Mouse (Mus musculus): ENCODE results near the gene Zeb2. TPM values are rescaled to one million over a fixed set of nuclear protein-coding genes. Genes with fewer than 3 reads are reported as not detected.

The Zeb2 gene
- polyA plus RNA-seq, 1 experiment from 2014 or later = 38.5 TPM

GRCm38 (mm10) chr2:45063300-45063890 is 53.8 kb downstream of the Zeb2 start:
- Histone ChIP-seq H3K4me3 (ENCODE audit: low read depth, low read length) (no peak overlapping the region), H3K36me3 (replicated peaks; ENCODE audit: control insufficient read depth, insufficient read depth, low read depth, low read length) (no peaks in the 10 kb centered on the region), H3K4me1 (ENCODE audit: control insufficient read depth, insufficient read depth, low read length) (no peaks in the 10 kb centered on the region), H3K4me2 (ENCODE audit: low read depth, low read length) (no peak overlapping the region), H3K9ac (replicated peaks; ENCODE audit: low read length) (no peak overlapping the region), H3K27ac (replicated peaks; ENCODE audit: low read depth, low read length) (no peak overlapping the region), H3K9me3 (replicated peaks; ENCODE audit: control insufficient read depth, low read length) (no peaks in the 10 kb centered on the region), H3K27me3 (ENCODE audit: control insufficient read depth, insufficient read depth, low read length) (no peaks in the 10 kb centered on the region)
- WGBS = 40% methylated on average over 7 of the region's 7 CpGs
- ATAC-seq (replicated peaks; ENCODE audit: insufficient number of reproducible peaks, low FRiP score, low TSS enrichment, low read depth) (no peak), DNase-seq (ENCODE audit: low spot score) (no peak)

- no peaks in the 10 kb centered on the region for H3K27me3 ChIP-seq (ENCODE audit: control insufficient read depth, insufficient read depth, low read length)
- no peak for ATAC-seq (replicated peaks; ENCODE audit: insufficient number of reproducible peaks, low FRiP score, low TSS enrichment, low read depth)
- H3K27ac ChIP-seq (replicated peaks; ENCODE audit: low read depth, low read length) = no peak overlapping the region
- no peak overlapping the region for H3K4me3 ChIP-seq (ENCODE audit: low read depth, low read length)
- no peak overlapping the region for H3K9ac ChIP-seq (replicated peaks; ENCODE audit: low read length)
- no peaks in the 10 kb centered on the region for H3K36me3 ChIP-seq (replicated peaks; ENCODE audit: control insufficient read depth, insufficient read depth, low read depth, low read length)
- no peak for DNase-seq (ENCODE audit: low spot score)
- no peaks in the 10 kb centered on the region for H3K4me1 ChIP-seq (ENCODE audit: control insufficient read depth, insufficient read depth, low read length)
- H3K4me2 ChIP-seq (ENCODE audit: low read depth, low read length) = no peak overlapping the region
- H3K9me3 ChIP-seq (replicated peaks; ENCODE audit: control insufficient read depth, low read length) = no peaks in the 10 kb centered on the region
- WGBS = 78% methylated on average over 6 of the region's 6 CpGs
These were observed 55.1 kb downstream of the Zeb2 start for GRCm38 (mm10) chr2:45062136-45062535.

- Histone ChIP-seq H3K4me1 (ENCODE audit: control insufficient read depth, insufficient read depth, low read length) (no peaks in the 10 kb centered on the region), H3K9me3 (replicated peaks; ENCODE audit: control insufficient read depth, low read length) (no peaks in the 10 kb centered on the region), H3K27ac (replicated peaks; ENCODE audit: low read depth, low read length) (no peak overlapping the region), H3K4me2 (ENCODE audit: low read depth, low read length) (no peak overlapping the region), H3K4me3 (ENCODE audit: low read depth, low read length) (no peak overlapping the region), H3K27me3 (ENCODE audit: control insufficient read depth, insufficient read depth, low read length) (no peaks in the 10 kb centered on the region), H3K9ac (replicated peaks; ENCODE audit: low read length) (no peak overlapping the region), H3K36me3 (replicated peaks; ENCODE audit: control insufficient read depth, insufficient read depth, low read depth, low read length) (no peaks in the 10 kb centered on the region)
- no peak for ATAC-seq (replicated peaks; ENCODE audit: insufficient number of reproducible peaks, low FRiP score, low TSS enrichment, low read depth)
- WGBS = 89% methylated on average over 4 of the region's 4 CpGs
- no peak for DNase-seq (ENCODE audit: low spot score)
These were observed 56.4 kb downstream of the Zeb2 start for GRCm38 (mm10) chr2:45060768-45061167.

GRCm38 (mm10) chr2:45060202-45060601 is 57.0 kb downstream of the Zeb2 start:
- 77% methylated on average over 9 of the region's 9 CpGs for WGBS
- Histone ChIP-seq H3K9ac (replicated peaks; ENCODE audit: low read length) (no peak overlapping the region), H3K9me3 (replicated peaks; ENCODE audit: control insufficient read depth, low read length) (no peaks in the 10 kb centered on the region), H3K4me1 (ENCODE audit: control insufficient read depth, insufficient read depth, low read length) (no peaks in the 10 kb centered on the region; the same call in 1 of the 2 replicates), H3K36me3 (replicated peaks; ENCODE audit: control insufficient read depth, insufficient read depth, low read depth, low read length) (no peaks in the 10 kb centered on the region), H3K4me3 (ENCODE audit: low read depth, low read length) (no peak overlapping the region), H3K27me3 (ENCODE audit: control insufficient read depth, insufficient read depth, low read length) (no peaks in the 10 kb centered on the region), H3K27ac (replicated peaks; ENCODE audit: low read depth, low read length) (no peak overlapping the region), H3K4me2 (ENCODE audit: low read depth, low read length) (no peak overlapping the region)
- ATAC-seq (replicated peaks; ENCODE audit: insufficient number of reproducible peaks, low FRiP score, low TSS enrichment, low read depth) (no peak), DNase-seq (ENCODE audit: low spot score) (no peak)

- no peak overlapping the region for H3K27ac ChIP-seq (replicated peaks; ENCODE audit: low read depth, low read length)
- no peak overlapping the region for H3K4me2 ChIP-seq (ENCODE audit: low read depth, low read length)
- DNase-seq (ENCODE audit: low spot score) (no peak), ATAC-seq (replicated peaks; ENCODE audit: insufficient number of reproducible peaks, low FRiP score, low TSS enrichment, low read depth) (no peak)
- no peaks in the 10 kb centered on the region for H3K9me3 ChIP-seq (replicated peaks; ENCODE audit: control insufficient read depth, low read length)
- WGBS = 85% methylated on average over 4 of the region's 4 CpGs
- H3K4me1 ChIP-seq (ENCODE audit: control insufficient read depth, insufficient read depth, low read length) = no peaks in the 10 kb centered on the region; the same call in 1 of the 2 replicates
- no peaks in the 10 kb centered on the region for H3K27me3 ChIP-seq (ENCODE audit: control insufficient read depth, insufficient read depth, low read length)
- no peaks in the 10 kb centered on the region for H3K36me3 ChIP-seq (replicated peaks; ENCODE audit: control insufficient read depth, insufficient read depth, low read depth, low read length)
- H3K9ac ChIP-seq (replicated peaks; ENCODE audit: low read length) = no peak overlapping the region
- H3K4me3 ChIP-seq (ENCODE audit: low read depth, low read length) = no peak overlapping the region
These were observed 57.6 kb downstream of the Zeb2 start for GRCm38 (mm10) chr2:45059599-45059998.

GRCm38 (mm10) chr2:45059010-45059409 is 58.2 kb downstream of the Zeb2 start:
- no peaks in the 10 kb centered on the region; the same call in 1 of the 2 replicates for H3K4me1 ChIP-seq (ENCODE audit: control insufficient read depth, insufficient read depth, low read length)
- no peaks in the 10 kb centered on the region for H3K9me3 ChIP-seq (replicated peaks; ENCODE audit: control insufficient read depth, low read length)
- H3K27me3 ChIP-seq (ENCODE audit: control insufficient read depth, insufficient read depth, low read length) = no peaks in the 10 kb centered on the region
- H3K9ac ChIP-seq (replicated peaks; ENCODE audit: low read length) = no peak overlapping the region
- 74% methylated on average over 12 of the region's 12 CpGs for WGBS
- H3K4me3 ChIP-seq (ENCODE audit: low read depth, low read length) = no peak overlapping the region
- H3K27ac ChIP-seq (replicated peaks; ENCODE audit: low read depth, low read length) = no peak overlapping the region
- H3K36me3 ChIP-seq (replicated peaks; ENCODE audit: control insufficient read depth, insufficient read depth, low read depth, low read length) = no peaks in the 10 kb centered on the region
- H3K4me2 ChIP-seq (ENCODE audit: low read depth, low read length) = no peak overlapping the region
- no peak for DNase-seq (ENCODE audit: low spot score)
- no peak for ATAC-seq (replicated peaks; ENCODE audit: insufficient number of reproducible peaks, low FRiP score, low TSS enrichment, low read depth)

- Histone ChIP-seq H3K27me3 (ENCODE audit: control insufficient read depth, insufficient read depth, low read length) (no peaks in the 10 kb centered on the region), H3K4me1 (ENCODE audit: control insufficient read depth, insufficient read depth, low read length) (no peaks in the 10 kb centered on the region; the same call in 1 of the 2 replicates), H3K4me2 (ENCODE audit: low read depth, low read length) (no peak overlapping the region), H3K27ac (replicated peaks; ENCODE audit: low read depth, low read length) (no peak overlapping the region), H3K36me3 (replicated peaks; ENCODE audit: control insufficient read depth, insufficient read depth, low read depth, low read length) (no peaks in the 10 kb centered on the region), H3K9ac (replicated peaks; ENCODE audit: low read length) (no peak overlapping the region), H3K4me3 (ENCODE audit: low read depth, low read length) (no peak overlapping the region), H3K9me3 (replicated peaks; ENCODE audit: control insufficient read depth, low read length) (no peaks in the 10 kb centered on the region)
- ATAC-seq (replicated peaks; ENCODE audit: insufficient number of reproducible peaks, low FRiP score, low TSS enrichment, low read depth) = no peak
- 82% methylated on average over 9 of the region's 9 CpGs for WGBS
- DNase-seq (ENCODE audit: low spot score) = no peak
These were observed 59.0 kb downstream of the Zeb2 start for GRCm38 (mm10) chr2:45058183-45058582.

- H3K9me3 ChIP-seq (replicated peaks; ENCODE audit: control insufficient read depth, low read length) = no peaks in the 10 kb centered on the region
- H3K4me1 ChIP-seq (ENCODE audit: control insufficient read depth, insufficient read depth, low read length) = no peaks in the 10 kb centered on the region; the same call in 1 of the 2 replicates
- 84% methylated on average over 10 of the region's 10 CpGs for WGBS
- H3K4me3 ChIP-seq (ENCODE audit: low read depth, low read length) = no peak overlapping the region
- no peaks in the 10 kb centered on the region for H3K27me3 ChIP-seq (ENCODE audit: control insufficient read depth, insufficient read depth, low read length)
- H3K4me2 ChIP-seq (ENCODE audit: low read depth, low read length) = no peak overlapping the region
- no peak overlapping the region for H3K27ac ChIP-seq (replicated peaks; ENCODE audit: low read depth, low read length)
- no peak for ATAC-seq (replicated peaks; ENCODE audit: insufficient number of reproducible peaks, low FRiP score, low TSS enrichment, low read depth)
- H3K9ac ChIP-seq (replicated peaks; ENCODE audit: low read length) = no peak overlapping the region
- no peaks in the 10 kb centered on the region for H3K36me3 ChIP-seq (replicated peaks; ENCODE audit: control insufficient read depth, insufficient read depth, low read depth, low read length)
- DNase-seq (ENCODE audit: low spot score) = no peak
These were observed 60.2 kb downstream of the Zeb2 start for GRCm38 (mm10) chr2:45056856-45057562.
